ENCODE assay signal across 9 mouse cellular contexts in the genomic region with DNA sequence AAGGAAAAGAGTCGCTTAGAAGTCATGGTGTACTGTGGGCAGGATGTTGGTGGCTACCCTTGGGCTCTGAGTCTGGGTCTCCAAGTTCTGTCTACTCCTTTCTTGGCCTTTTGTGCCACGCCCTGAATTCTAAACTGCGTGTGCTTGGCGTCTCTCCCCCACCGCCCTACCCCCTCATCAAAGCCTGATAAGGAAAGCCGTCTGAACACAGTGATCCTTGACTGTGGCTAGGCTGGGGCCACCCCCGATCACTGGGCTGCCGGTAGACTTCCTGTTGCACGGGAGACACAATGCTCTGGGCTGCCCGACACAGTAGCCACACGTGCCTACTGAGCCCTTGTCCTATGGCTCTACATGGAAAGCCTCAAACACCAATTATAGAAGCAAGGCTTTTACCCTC.
A peak's percentile ranks its signal among the peaks of the same experiment; 100 is the strongest.
DNase-seq lines count a peak whose midpoint lies in the region; ATAC-seq lines count a peak whose summit lies in the region.
"Had no signal": no experiment of that assay in that cellular context is flagged by ENCODE, and none has a peak within 500 bp of the region (broad histone marks: within the 10 kb centered on the region; RNA-seq: fewer than 3 reads in every experiment).

No protein-coding gene starts in this region.

- H3K9ac ChIP-seq in lung, embryonic 16.5 days (ENCODE audit: low read length), result no peak overlapping the region
- H3K9ac ChIP-seq in stomach, embryonic 14.5 days (replicated peaks; ENCODE audit: low read depth, low read length), result no peak overlapping the region

- H3K9me3 ChIP-seq in lung, embryonic 16.5 days (ENCODE audit: control insufficient read depth, low read length), result no peaks in the 10 kb centered on the region
- no peaks in the 10 kb centered on the region for H3K9me3 ChIP-seq in limb, embryonic 10.5 days (replicated peaks)
- no peaks in the 10 kb centered on the region for H3K9me3 ChIP-seq in stomach, embryonic 14.5 days (ENCODE audit: control insufficient read depth, low read depth, low read length)

- DNase-seq in lung, postnatal 4 days, result no peak
- DNase-seq in ZHBTc4 (ENCODE audit: low read depth, low spot score), result peak; percentile 52
- DNase-seq in limb, embryonic 10.5 days (ENCODE audit: low spot score), result no peak
- DNase-seq in retina, embryonic 14.5 days (ENCODE audit: low spot score), result no peak
- DNase-seq in cerebellum, adult 11-12 months, result no peak
- DNase-seq: gastrocnemius, postnatal 14 days; right cerebral cortex, postnatal 4 days had no signal

- H3K36me3 ChIP-seq in lung, embryonic 16.5 days (ENCODE audit: control insufficient read depth, insufficient read depth, low read length), result no peaks in the 10 kb centered on the region
- no peaks in the 10 kb centered on the region for H3K36me3 ChIP-seq in limb, embryonic 10.5 days
- no peaks in the 10 kb centered on the region for H3K36me3 ChIP-seq in stomach, embryonic 14.5 days (ENCODE audit: control insufficient read depth, insufficient read depth, low read length)

- H3K4me1 ChIP-seq in lung, embryonic 16.5 days (replicated peaks; ENCODE audit: control insufficient read depth, insufficient read depth, low read length), result peaks cover 14% of the 10 kb centered on the region
- peaks cover 44% of the 10 kb centered on the region for H3K4me1 ChIP-seq in limb, embryonic 10.5 days
- peaks cover 9% of the 10 kb centered on the region; the same call in 1 of the 2 replicates for H3K4me1 ChIP-seq in stomach, embryonic 14.5 days (ENCODE audit: control insufficient read depth, insufficient read depth, low read length)

- peak; percentile 69 for ATAC-seq in lung, embryonic 16.5 days (ENCODE audit: low read depth)
- peak; percentile 73 for ATAC-seq in stomach, embryonic 14.5 days (ENCODE audit: insufficient number of reproducible peaks, insufficient read depth, low FRiP score, low read depth)

- no peak overlapping the region for H3K27ac ChIP-seq in lung, embryonic 16.5 days (ENCODE audit: low read length)
- H3K27ac ChIP-seq in limb, embryonic 10.5 days, result peak overlapping the region; percentile 51
- no peak overlapping the region for H3K27ac ChIP-seq in stomach, embryonic 14.5 days (ENCODE audit: low read length)

- no peaks in the 10 kb centered on the region for H3K27me3 ChIP-seq in lung, embryonic 16.5 days (ENCODE audit: control insufficient read depth, insufficient read depth, low read depth, low read length)
- H3K27me3 ChIP-seq in limb, embryonic 10.5 days (ENCODE audit: low read depth, poor library complexity, severe bottlenecking), result no peaks in the 10 kb centered on the region
- no peaks in the 10 kb centered on the region for H3K27me3 ChIP-seq in stomach, embryonic 14.5 days (ENCODE audit: control insufficient read depth, insufficient read depth, low read length)

- H3K4me2 ChIP-seq in lung, embryonic 16.5 days (ENCODE audit: low read depth, low read length), result no peak overlapping the region
- H3K4me2 ChIP-seq in stomach, embryonic 14.5 days (replicated peaks; ENCODE audit: low read depth, low read length), result no peak overlapping the region

- 20% methylated on average over 11 of the region's 11 CpGs for WGBS in lung, embryonic 16.5 days
- WGBS in limb, embryonic 10.5 days, result 46% methylated on average over 11 of the region's 11 CpGs
- WGBS in stomach, embryonic 14.5 days, result 43% methylated on average over 11 of the region's 11 CpGs

- no peak overlapping the region for H3K4me3 ChIP-seq in lung, embryonic 16.5 days (ENCODE audit: low read length)
- H3K4me3 ChIP-seq in limb, embryonic 10.5 days, result no peak overlapping the region
- no peak overlapping the region for H3K4me3 ChIP-seq in stomach, embryonic 14.5 days (ENCODE audit: low read depth, low read length)
